ENCODE assay signal across 20 mouse cellular contexts in genomic region chr2:120139091-120139490, GRCm38 (mm10). TPM values are rescaled to one million over a fixed set of nuclear protein-coding genes. Genes with fewer than 3 reads are reported as not detected.
DNase-seq lines count a peak whose midpoint lies in the region; ATAC-seq and TF ChIP-seq lines count a peak whose summit lies in the region.
"Had no signal": no experiment of that assay in that cellular context is flagged by ENCODE, and none has a peak within 500 bp of the region (broad histone marks: within the 10 kb centered on the region; RNA-seq: fewer than 3 reads in every experiment).

No protein-coding gene starts in this region.

- H3K4me1 ChIP-seq in heart, embryonic 13.5 days, result peaks cover 68% of the 10 kb centered on the region
- peaks cover 49% of the 10 kb centered on the region for H3K4me1 ChIP-seq in heart, postnatal 0 days (ENCODE audit: control insufficient read depth, insufficient read depth)
- H3K4me1 ChIP-seq: embryonic facial prominence, embryonic 13.5 days; forebrain, embryonic 12.5 days; hindbrain, embryonic 12.5 days had no signal

- no peaks in the 10 kb centered on the region for H3K9me3 ChIP-seq in heart, embryonic 13.5 days
- H3K9me3 ChIP-seq in heart, postnatal 0 days (replicated peaks; ENCODE audit: control insufficient read depth, low read length), result no peaks in the 10 kb centered on the region
- H3K9me3 ChIP-seq: embryonic facial prominence, embryonic 13.5 days; forebrain, embryonic 12.5 days; hindbrain, embryonic 12.5 days had no signal

- no peak overlapping the region for H3K4me3 ChIP-seq in heart, embryonic 13.5 days
- H3K4me3 ChIP-seq in heart, postnatal 0 days (ENCODE audit: low read depth, low read length), result no peak overlapping the region
- H3K4me3 ChIP-seq: embryonic facial prominence, embryonic 13.5 days; forebrain, embryonic 12.5 days; hindbrain, embryonic 12.5 days had no signal

- no peaks in the 10 kb centered on the region for H3K27me3 ChIP-seq in heart, embryonic 13.5 days (replicated peaks)
- no peaks in the 10 kb centered on the region for H3K27me3 ChIP-seq in heart, postnatal 0 days (ENCODE audit: control insufficient read depth, insufficient read depth, low read length)
- H3K27me3 ChIP-seq: embryonic facial prominence, embryonic 13.5 days; forebrain, embryonic 12.5 days; hindbrain, embryonic 12.5 days had no signal

- ATAC-seq in heart, embryonic 13.5 days (ENCODE audit: extremely low read depth, insufficient number of reproducible peaks, low FRiP score, low TSS enrichment), result no peak
- no peak for ATAC-seq in heart, postnatal 0 days (ENCODE audit: insufficient read depth, low read depth)
- ATAC-seq: forebrain, embryonic 16.5 days; hindbrain, embryonic 16.5 days; inflammation-experienced regulatory T-cells, adult 6 months; intestine, postnatal 0 days had no signal

- TF ChIP-seq EP300 in heart, postnatal 0 days (IDR thresholded peaks at IDR 0.05; ENCODE audit: low read depth), result no peak

- peak; percentile 91 for DNase-seq in heart, adult 11 months
- no peak for DNase-seq in heart, adult 9 months (ENCODE audit: low spot score in 2 of 2)
- no peak for DNase-seq in heart, postnatal 4 days
- DNase-seq in heart, postnatal 0 days (ENCODE audit: low spot score), result no peak
- DNase-seq in heart, postnatal 14 days, result no peak
- DNase-seq in left cerebral cortex, postnatal 4 days, result no peak
- DNase-seq: adrenal gland, postnatal 14 days; cerebellum, adult 18-20 months; cerebellum, adult 9-11 months; cerebellum, postnatal 36 days; gastrocnemius, postnatal 14 days; kidney, adult 8-10 months had no signal

- TF ChIP-seq CTCF in heart, postnatal 0 days (IDR thresholded peaks at IDR 0.05; ENCODE audit: low read depth), result no peak

- intact Hi-C loops in heart, postnatal 14 days (cut with DNase I), result no loop called here
- intact Hi-C loops in left cerebral cortex, postnatal 4 days (cut with DNase I), result no loop called here

- peak overlapping the region; percentile 12 for H3K9ac ChIP-seq in heart, embryonic 13.5 days
- no peak overlapping the region for H3K9ac ChIP-seq in heart, postnatal 0 days (replicated peaks; ENCODE audit: low read depth, low read length)
- H3K9ac ChIP-seq: embryonic facial prominence, embryonic 13.5 days; forebrain, embryonic 12.5 days; hindbrain, embryonic 12.5 days had no signal

- no peak overlapping the region for H3K4me2 ChIP-seq in heart, embryonic 13.5 days
- H3K4me2 ChIP-seq in heart, postnatal 0 days (ENCODE audit: low read depth, low read length), result no peak overlapping the region
- H3K4me2 ChIP-seq: embryonic facial prominence, embryonic 13.5 days; forebrain, embryonic 12.5 days; hindbrain, embryonic 12.5 days had no signal

- 41% methylated on average over 1 of the region's 1 CpGs for WGBS in heart, embryonic 13.5 days
- WGBS in heart, postnatal 0 days, result 44% methylated on average over 1 of the region's 1 CpGs

- peak overlapping the region; percentile 79 for H3K27ac ChIP-seq in heart, embryonic 13.5 days (replicated peaks)
- H3K27ac ChIP-seq in heart, postnatal 0 days (ENCODE audit: low read depth), result peak overlapping the region; percentile 69
- H3K27ac ChIP-seq: embryonic facial prominence, embryonic 13.5 days; forebrain, embryonic 12.5 days; hindbrain, embryonic 12.5 days had no signal

- peaks cover 21% of the 10 kb centered on the region for H3K36me3 ChIP-seq in heart, embryonic 13.5 days
- H3K36me3 ChIP-seq in heart, postnatal 0 days (replicated peaks; ENCODE audit: control insufficient read depth, insufficient read depth, low read length), result peaks cover 21% of the 10 kb centered on the region
- H3K36me3 ChIP-seq: embryonic facial prominence, embryonic 13.5 days; forebrain, embryonic 12.5 days; hindbrain, embryonic 12.5 days had no signal

RNA-seq across cellular contexts. Expression of gene Ehd4, which starts 15.3 kb away (rescaled TPM):
- polyA plus RNA-seq in heart, embryonic 13.5 days (2015; fragmentation: Nextera tagmentation; extraction: Ambion mirVana), result 164 and 183 TPM in 2 replicates
- 100 to 1,000 TPM; 461 to 503 TPM for total RNA-seq in heart, postnatal 4 days (2021)
- 231 and 250 TPM in 2 replicates for total RNA-seq in heart, postnatal 0 days (2014; rRNA removed; ENCODE audit: low replicate concordance)
- polyA plus RNA-seq in heart, postnatal 0 days (2015; fragmentation: Nextera tagmentation; extraction: Ambion mirVana), result 438 and 547 TPM in 2 replicates
- 100 to 1,000 TPM; 439 to 440 TPM for total RNA-seq in heart, postnatal 14 days (2021)
- total RNA-seq in left cerebral cortex, postnatal 4 days (2021), result 1 to 10 TPM; 6.9 to 9.6 TPM

Comparison
In these comparisons a context has a peak if more than half of its experiments do, and no peak if none do; other contexts are left out.
1. RNA of gene Ehd4, which starts 15.3 kb away (total RNA-seq): 461 to 503 TPM in heart, postnatal 4 days, 439 to 440 TPM in heart, postnatal 14 days and 231 to 250 TPM in heart, postnatal 0 days; 6.9 to 9.6 TPM in left cerebral cortex, postnatal 4 days; every median in the first group is over 10 times any median in the second.